In genomic region chr3:90611494-90611893, GRCm38 (mm10) we compare ENCODE assay signal across 30 mouse cellular contexts. TPM values are rescaled to one million over a fixed set of nuclear protein-coding genes. Genes with fewer than 3 reads are reported as not detected.
"Had no signal": no experiment of that assay in that cellular context is flagged by ENCODE, and none has a peak within 500 bp of the region (broad histone marks: within the 10 kb centered on the region; RNA-seq: fewer than 3 reads in every experiment).

No protein-coding gene starts in this region.

- H3K4me3 ChIP-seq: limb, embryonic 12.5 days; limb, embryonic 15.5 days; midbrain, embryonic 13.5 days; neural tube, embryonic 12.5 days; neural tube, embryonic 15.5 days had no signal

- ATAC-seq: intestine, postnatal 0 days; liver, postnatal 0 days; lung, postnatal 0 days; midbrain, embryonic 13.5 days had no signal

- H3K36me3 ChIP-seq: limb, embryonic 12.5 days; limb, embryonic 15.5 days; midbrain, embryonic 13.5 days; neural tube, embryonic 12.5 days; neural tube, embryonic 15.5 days had no signal

- H3K9me3 ChIP-seq: limb, embryonic 12.5 days; limb, embryonic 15.5 days; midbrain, embryonic 13.5 days; neural tube, embryonic 12.5 days; neural tube, embryonic 15.5 days had no signal

- H3K4me2 ChIP-seq: limb, embryonic 12.5 days; limb, embryonic 15.5 days; liver, embryonic 11.5 days; lung, embryonic 14.5 days; midbrain, embryonic 13.5 days; neural tube, embryonic 12.5 days; neural tube, embryonic 15.5 days had no signal

- H3K27ac ChIP-seq: kidney, postnatal 0 days; limb, embryonic 12.5 days; limb, embryonic 15.5 days; liver, embryonic 14.5 days; midbrain, embryonic 13.5 days; neural tube, embryonic 12.5 days; neural tube, embryonic 15.5 days had no signal

- H3K9ac ChIP-seq: limb, embryonic 12.5 days; limb, embryonic 15.5 days; liver, embryonic 14.5 days; liver, postnatal 0 days; lung, embryonic 14.5 days; midbrain, embryonic 13.5 days; neural tube, embryonic 12.5 days; neural tube, embryonic 15.5 days had no signal

- DNase-seq: kidney, adult 2 months; kidney, postnatal 36 days; left cerebral cortex, postnatal 4 days; liver, postnatal 0 days; lung, embryonic 14.5 days; right cerebral cortex, adult 18-20 months; right cerebral cortex, postnatal 14 days; spleen, adult 18-20 months; thymus, adult 18-20 months; thymus, postnatal 36 days had no signal

- H3K27me3 ChIP-seq: limb, embryonic 12.5 days; limb, embryonic 15.5 days had no signal

RNA-seq across cellular contexts. Expression of gene S100a5, which starts 3.2 kb away (rescaled TPM):
- total RNA-seq: layer of hippocampus, adult 8-10 months; layer of hippocampus, postnatal 10 days; left cerebral cortex, postnatal 14 days; left cerebral cortex, postnatal 4 days; megakaryocyte, adult 5-6 weeks; midbrain, postnatal 0 days had no signal
- polyA plus RNA-seq: kidney, adult 2 months; kidney, embryonic 14.5 days; limb, embryonic 12.5 days; limb, embryonic 15.5 days; liver, embryonic 11.5 days; liver, embryonic 14.5 days; liver, postnatal 0 days; lung, embryonic 14.5 days; lung, postnatal 0 days; midbrain, embryonic 13.5 days; neural tube, embryonic 12.5 days; neural tube, embryonic 15.5 days; testis, adult 2 months had no signal

RNA-seq across cellular contexts. Expression of gene S100a4, which starts 7.9 kb away (rescaled TPM):
- total RNA-seq: midbrain, postnatal 0 days had no signal

RNA-seq across cellular contexts. Expression of gene Gm42674, which starts 9.8 kb away (rescaled TPM):
- total RNA-seq: layer of hippocampus, adult 8-10 months; layer of hippocampus, postnatal 10 days; left cerebral cortex, adult 8-10 months; left cerebral cortex, postnatal 14 days; left cerebral cortex, postnatal 4 days had no signal
- polyA plus RNA-seq: intestine, postnatal 0 days; kidney, adult 2 months; kidney, embryonic 14.5 days; kidney, postnatal 0 days; limb, embryonic 12.5 days; limb, embryonic 15.5 days; liver, embryonic 11.5 days; liver, embryonic 14.5 days; liver, postnatal 0 days; lung, embryonic 14.5 days; lung, postnatal 0 days; midbrain, embryonic 13.5 days; midbrain, postnatal 0 days; neural tube, embryonic 12.5 days; neural tube, embryonic 15.5 days; stomach, embryonic 14.5 days; testis, adult 2 months had no signal

RNA-seq across cellular contexts. Expression of gene S100a2, which starts 21.4 kb away (rescaled TPM):
- total RNA-seq: layer of hippocampus, adult 8-10 months; layer of hippocampus, postnatal 10 days; left cerebral cortex, adult 8-10 months; left cerebral cortex, postnatal 14 days; left cerebral cortex, postnatal 4 days; megakaryocyte, adult 5-6 weeks; midbrain, postnatal 0 days had no signal
- polyA plus RNA-seq: intestine, postnatal 0 days; kidney, adult 2 months; kidney, embryonic 14.5 days; kidney, postnatal 0 days; limb, embryonic 12.5 days; limb, embryonic 15.5 days; liver, embryonic 11.5 days; liver, embryonic 14.5 days; liver, postnatal 0 days; lung, embryonic 14.5 days; midbrain, embryonic 13.5 days; midbrain, postnatal 0 days; neural tube, embryonic 12.5 days; neural tube, embryonic 15.5 days; stomach, embryonic 14.5 days; testis, adult 2 months; urinary bladder, adult 2 months had no signal
